Mouse (Mus musculus): ENCODE results near the gene Apoe.

Apoe gene

GRCm38 (mm10) chr7:19664955-19665841, 33.8 kb downstream of the Apoe start, which contains the start of gene Clptm1:
Clptm1 (minus strand) TSS chr7:19665033.
- peak; percentile 97 for DNase-seq (ENCODE audit: low read depth, low spot score)

- DNase-seq (ENCODE audit: low read depth, low spot score) = no peak
Measured at GRCm38 (mm10) chr7:19664455-19664954, 34.5 kb downstream of the Apoe start.

GRCm38 (mm10) chr7:19663940-19664339, 35.0 kb downstream of the Apoe start:
- no peak for DNase-seq (ENCODE audit: low read depth, low spot score)

- DNase-seq (ENCODE audit: low read depth, low spot score) = no peak
Measured at GRCm38 (mm10) chr7:19652614-19653013, 46.4 kb downstream of the Apoe start.

- no peak for DNase-seq (ENCODE audit: low read depth, low spot score)
Measured at GRCm38 (mm10) chr7:19651063-19651786, 47.8 kb downstream of the Apoe start.

All from c-Kit-negative CD71-positive TER-119-positive erythroid progenitor cells, embryonic 14.5 days (primary cell).